Mouse (Mus musculus) C2C12 (cell line): Measurements from ENCODE around the gene Zfp46.

Source experiments
- CTCF ChIP-seq: IDR thresholded peaks from one replicate; pipeline ENCODE4 v1.5.1; 2011; ENCODE audit not compliant: control insufficient read depth, insufficient read depth, insufficient read length
- MAX ChIP-seq: IDR thresholded peaks from one replicate; pipeline ENCODE4 v1.6.1; 2011; ENCODE audit warnings: mild to moderate bottlenecking, control low read depth

DNA sequence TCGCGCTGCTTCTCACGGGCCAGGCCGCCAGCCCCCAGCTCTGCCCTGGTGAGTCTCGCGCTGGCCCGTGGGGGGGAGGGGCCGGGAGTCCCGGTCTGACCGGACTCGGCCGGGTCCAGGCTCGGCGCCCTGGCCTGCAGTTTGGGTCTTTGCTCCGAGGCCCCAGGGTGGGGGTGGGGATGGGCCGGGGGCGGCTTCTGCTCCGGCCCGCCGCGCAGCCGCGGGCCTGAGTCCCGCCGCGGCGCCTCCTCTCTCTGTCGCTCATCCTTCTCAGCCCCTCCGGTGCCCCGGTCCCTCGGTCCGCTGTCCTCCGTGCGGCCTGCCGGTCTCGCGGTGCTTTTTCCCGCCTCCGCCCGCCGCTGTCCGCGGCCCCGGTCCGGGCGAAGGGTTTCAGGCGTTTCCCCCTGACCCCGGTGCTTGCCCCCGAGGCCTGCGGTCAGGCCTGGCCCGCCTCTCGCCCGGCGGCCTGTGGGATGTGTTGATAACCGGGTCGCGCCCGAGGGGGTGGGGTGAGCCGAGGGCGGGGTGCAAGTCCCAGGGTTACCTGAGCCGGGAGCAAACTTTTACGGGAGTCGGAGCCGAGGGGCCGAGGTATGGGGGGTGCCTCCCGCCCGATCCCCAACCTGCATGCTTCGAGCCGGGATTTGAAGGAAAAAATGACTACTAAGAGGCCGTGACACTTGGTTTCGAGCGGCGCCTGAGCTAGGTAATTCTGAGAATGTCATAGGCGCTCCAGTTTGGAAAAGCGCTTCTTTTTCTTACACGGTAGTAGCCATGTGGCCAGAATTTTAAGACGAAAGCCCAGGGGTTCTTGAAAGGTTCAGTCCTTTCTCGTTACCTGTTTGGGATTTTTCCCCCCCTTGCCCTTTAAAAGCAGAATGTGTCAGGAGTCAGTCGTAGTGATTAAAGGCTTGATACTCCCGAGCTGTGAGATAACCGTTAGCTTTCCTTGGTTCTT, 26.8 kb downstream of the Zfp46 start:
- no peak for TF ChIP-seq MAX
- no peak for TF ChIP-seq CTCF
